ENCODE assay signal across 10 mouse cellular contexts in genomic region chr16:85746386-85746785, GRCm38 (mm10).
"Had no signal": no experiment of that assay in that cellular context is flagged by ENCODE, and none has a peak within 500 bp of the region (broad histone marks: within the 10 kb centered on the region; RNA-seq: fewer than 3 reads in every experiment).

No protein-coding gene starts in this region.

- H3K9ac ChIP-seq: limb, embryonic 13.5 days; lung, embryonic 14.5 days; midbrain, embryonic 13.5 days; neural tube, embryonic 12.5 days had no signal

- DNase-seq: kidney, postnatal 10 days; kidney, postnatal 4 days; left cerebral cortex, postnatal 4 days; lung, embryonic 14.5 days; thymus, postnatal 4 days had no signal

- H3K27ac ChIP-seq: layer of hippocampus, adult 2 months; limb, embryonic 13.5 days; midbrain, embryonic 13.5 days; neural tube, embryonic 12.5 days; stomach, postnatal 0 days had no signal

- H3K36me3 ChIP-seq: limb, embryonic 13.5 days; midbrain, embryonic 13.5 days; neural tube, embryonic 12.5 days had no signal

- H3K27me3 ChIP-seq: limb, embryonic 13.5 days; midbrain, embryonic 13.5 days; neural tube, embryonic 12.5 days had no signal

- H3K4me1 ChIP-seq: midbrain, embryonic 13.5 days; neural tube, embryonic 12.5 days had no signal

- ATAC-seq: midbrain, embryonic 13.5 days had no signal

- H3K9me3 ChIP-seq: limb, embryonic 13.5 days; midbrain, embryonic 13.5 days; neural tube, embryonic 12.5 days had no signal

- H3K4me2 ChIP-seq: limb, embryonic 13.5 days; lung, embryonic 14.5 days; midbrain, embryonic 13.5 days; neural tube, embryonic 12.5 days had no signal

- H3K4me3 ChIP-seq: layer of hippocampus, adult 2 months; limb, embryonic 13.5 days; midbrain, embryonic 13.5 days; neural tube, embryonic 12.5 days had no signal
